Mouse (Mus musculus) C2C12 (cell line): Measurements from ENCODE around the gene Itga4. TPM values are rescaled to one million over a fixed set of nuclear protein-coding genes. Genes with fewer than 3 reads are reported as not detected.
A peak's percentile ranks its signal among the peaks of the same experiment; 100 is the strongest.

ENCODE experiments used
- H3K27me3 ChIP-seq: one replicate; pipeline ENCODE4 v1.6.1; 2011; ENCODE audit not compliant: control insufficient read depth, insufficient read depth, insufficient read length
- H3K36me3 ChIP-seq: one replicate; pipeline ENCODE4 v1.6.1; 2011; ENCODE audit not compliant: control insufficient read depth, insufficient read depth
- H3K4me3 ChIP-seq: one replicate; pipeline ENCODE4 v1.5.1; 2011; ENCODE audit warnings: mild to moderate bottlenecking, control low read depth; ENCODE audit not compliant: poor library complexity, insufficient read depth, severe bottlenecking
- H3K79me2 ChIP-seq: one replicate; pipeline ENCODE4 v1.6.1; 2011; ENCODE audit not compliant: control insufficient read depth, insufficient read depth
- H3K79me3 ChIP-seq: one replicate; pipeline ENCODE4 v1.6.1; 2011; ENCODE audit warnings: low read depth, control low read depth
- H3ac ChIP-seq: one replicate; pipeline ENCODE3; 2011; ENCODE audit warnings: low read depth; ENCODE audit not compliant: control insufficient read depth, insufficient read length
- CEBPB ChIP-seq: IDR thresholded peaks from one replicate; pipeline ENCODE4 v1.6.1; 2011; ENCODE audit warnings: low read depth, mild to moderate bottlenecking, control low read depth, moderate library complexity
- CTCF ChIP-seq: IDR thresholded peaks from one replicate; pipeline ENCODE4 v1.5.1; 2011; ENCODE audit not compliant: control insufficient read depth, insufficient read depth, insufficient read length
- FOSL1 ChIP-seq: IDR thresholded peaks from one replicate; pipeline ENCODE4 v1.8.0; 2011; ENCODE audit warnings: mild to moderate bottlenecking, low read length; ENCODE audit not compliant: poor library complexity, insufficient read depth, severe bottlenecking
- MAX ChIP-seq: IDR thresholded peaks from one replicate; pipeline ENCODE4 v1.6.1; 2011; ENCODE audit warnings: mild to moderate bottlenecking, control low read depth
- MYOD1 ChIP-seq: IDR thresholded peaks from one replicate; pipeline ENCODE4 v1.6.1; 2011; ENCODE audit warnings: low read depth; ENCODE audit not compliant: control insufficient read depth, insufficient read length
- MYOG ChIP-seq: IDR thresholded peaks from one replicate; pipeline ENCODE4 v1.6.1; 2011; ENCODE audit not compliant: control insufficient read depth, insufficient read length; ENCODE audit errors: extremely low read depth
- USF1 ChIP-seq: IDR thresholded peaks from one replicate; pipeline ENCODE4 v1.6.1; 2011; ENCODE audit warnings: low read depth, mild to moderate bottlenecking, control low read depth, moderate library complexity
- long read RNA-seq, 2 experiments: library from polyadenylated mRNA; unstranded; transcript quantifications; one replicate each; pipeline ENCODE4 v2.0.0; 2019 to 2020
- polyA plus RNA-seq: library from polyadenylated mRNA; unstranded; fragments of >200 nt; fragmentation: generic; extraction: Trizol; gene quantifications from one replicate; pipeline ENCODE4 v1.2.1, GENCODE M21; 2012; ENCODE audit warnings: missing spikeins

Itga4 gene
- polyA plus RNA-seq = 0.84 TPM
- long read RNA-seq, experiment 1, partial matches to known transcripts = 1 of 1 reads
- long read RNA-seq, experiment 1, other reads (novel, unspliced or antisense) = 0 of 1 reads
- long read RNA-seq, experiment 2 = 0 reads

GRCm38 (mm10) chr2:79255192-79256000 is at the start of gene Itga4:
Itga4 (plus strand) TSS chr2:79255426.
- Histone ChIP-seq H3K79me2 (no peaks in the 10 kb centered on the region), H3K36me3 (no peaks in the 10 kb centered on the region), H3K4me3 (peak within 1 kb of the TSS; percentile 2), H3K79me3 (no peaks in the 10 kb centered on the region), H3K27me3 (no peaks in the 10 kb centered on the region), H3ac (peak within 1 kb of the TSS; percentile 40)
- TF ChIP-seq MAX (no peak), USF1 (no peak), CTCF (peak; percentile 75)

- TF ChIP-seq MYOG = no peak
- no peak for TF ChIP-seq FOSL1
- no peak for TF ChIP-seq MYOD1
- no peak for TF ChIP-seq CEBPB
- TF ChIP-seq CTCF = no peak
- TF ChIP-seq MAX = no peak
- TF ChIP-seq USF1 = no peak
- no peaks in the 10 kb centered on the region for H3K79me2 ChIP-seq
Measured at GRCm38 (mm10) chr2:79206191-79206755, 49.0 kb upstream of the Itga4 start.

GRCm38 (mm10) chr2:79214982-79215381 is 40.2 kb upstream of the Itga4 start:
- TF ChIP-seq MYOG (no peak), MAX (no peak), FOSL1 (no peak), USF1 (no peak), CTCF (no peak), MYOD1 (no peak), CEBPB (no peak)
- H3K27me3 ChIP-seq = no peaks in the 10 kb centered on the region

More at GRCm38 (mm10) chr2:79206191-79206755, 49.0 kb upstream of the Itga4 start:
- no peaks in the 10 kb centered on the region for H3K36me3 ChIP-seq
- H3ac ChIP-seq = no peak overlapping the region
- H3K27me3 ChIP-seq = no peaks in the 10 kb centered on the region
- no peaks in the 10 kb centered on the region for H3K79me3 ChIP-seq
- H3K4me3 ChIP-seq = no peak overlapping the region

GRCm38 (mm10) chr2:79215479-79215878 is 39.7 kb upstream of the Itga4 start:
- no peaks in the 10 kb centered on the region for H3K27me3 ChIP-seq
- no peaks in the 10 kb centered on the region for H3K79me2 ChIP-seq
- H3K36me3 ChIP-seq = no peaks in the 10 kb centered on the region
- no peak overlapping the region for H3K4me3 ChIP-seq
- TF ChIP-seq FOSL1 (no peak), CTCF (no peak)
- H3K79me3 ChIP-seq = no peaks in the 10 kb centered on the region
- no peak overlapping the region for H3ac ChIP-seq

More at GRCm38 (mm10) chr2:79214982-79215381, 40.2 kb upstream of the Itga4 start:
- no peaks in the 10 kb centered on the region for H3K79me3 ChIP-seq
- no peaks in the 10 kb centered on the region for H3K79me2 ChIP-seq
- no peak overlapping the region for H3ac ChIP-seq
- no peaks in the 10 kb centered on the region for H3K36me3 ChIP-seq
- H3K4me3 ChIP-seq = no peak overlapping the region

GRCm38 (mm10) chr2:79224714-79225426 is 30.4 kb upstream of the Itga4 start:
- Histone ChIP-seq H3K36me3 (no peaks in the 10 kb centered on the region), H3K79me3 (no peaks in the 10 kb centered on the region), H3K4me3 (no peak overlapping the region), H3K79me2 (no peaks in the 10 kb centered on the region), H3K27me3 (no peaks in the 10 kb centered on the region), H3ac (no peak overlapping the region)
- no peak for TF ChIP-seq MAX
- TF ChIP-seq MYOD1 = no peak
- TF ChIP-seq MYOG = no peak
- TF ChIP-seq CEBPB = no peak
- TF ChIP-seq CTCF = no peak
- no peak for TF ChIP-seq USF1
- TF ChIP-seq FOSL1 = no peak

- H3K27me3 ChIP-seq = no peaks in the 10 kb centered on the region
- H3ac ChIP-seq = no peak overlapping the region
- H3K36me3 ChIP-seq = no peaks in the 10 kb centered on the region
- no peaks in the 10 kb centered on the region for H3K79me3 ChIP-seq
- no peak for TF ChIP-seq MYOD1
- TF ChIP-seq CEBPB = no peak
- no peak for TF ChIP-seq MYOG
- TF ChIP-seq MAX = no peak
- TF ChIP-seq FOSL1 = no peak
- TF ChIP-seq USF1 = no peak
- TF ChIP-seq CTCF = no peak
- no peak overlapping the region for H3K4me3 ChIP-seq
- H3K79me2 ChIP-seq = no peaks in the 10 kb centered on the region
Measured at GRCm38 (mm10) chr2:79227805-79228241, 27.4 kb upstream of the Itga4 start.
